Mouse (Mus musculus) stomach, embryonic 14.5 days (tissue): ENCODE data around the gene Hist1h4i. TPM values are rescaled to one million over a fixed set of nuclear protein-coding genes. Genes with fewer than 3 reads are reported as not detected.
"Not testable (repeated sequence)": the region's sequence is repeated elsewhere in the genome, so short reads cannot be mapped to it uniquely, and the experiment has no call there.

Source experiments
- ATAC-seq: fragments of 200-750 bp; cut with Nextera tagmentation; 2 replicates; pipeline ENCODE4 v1.8.0; 2017; ENCODE audit warnings: low read depth, moderate TSS enrichment; ENCODE audit not compliant: insufficient number of reproducible peaks, insufficient read depth, low FRiP score
- H3K27ac ChIP-seq: fragments of 300-500 bp; sonication (generic); 2 replicates; pipeline ENCODE4 v1.5.1; 2014; ENCODE audit warnings: mild to moderate bottlenecking, low read length, moderate library complexity, mixed read lengths
- H3K27me3 ChIP-seq: fragments of 300-500 bp; sonication (generic); 2 replicates; pipeline ENCODE4 v1.6.1; 2014; ENCODE audit warnings: low read length, control low read depth, mixed read lengths; ENCODE audit not compliant: control insufficient read depth, insufficient read depth
- H3K36me3 ChIP-seq: fragments of 300-500 bp; sonication (generic); 2 replicates; pipeline ENCODE4 v1.6.1; 2014; ENCODE audit warnings: mild to moderate bottlenecking, control low read depth, low read length, moderate library complexity, mixed read lengths; ENCODE audit not compliant: control insufficient read depth, insufficient read depth
- H3K4me1 ChIP-seq: fragments of 300-500 bp; sonication (generic); 2 replicates; pipeline ENCODE4 v1.6.1; 2014; ENCODE audit warnings: low read length, control low read depth, mixed read lengths; ENCODE audit not compliant: control insufficient read depth, insufficient read depth
- H3K4me2 ChIP-seq: fragments of 300-500 bp; sonication (generic); replicated peaks from 2 replicates; pipeline ENCODE4 v1.6.1; 2014; ENCODE audit warnings: low read depth, low read length, control low read depth
- H3K4me3 ChIP-seq: fragments of 300-500 bp; sonication (generic); 2 replicates; pipeline ENCODE4 v1.5.1; 2014; ENCODE audit warnings: low read depth, low read length, control low read depth
- H3K9ac ChIP-seq: fragments of 300-500 bp; sonication (generic); replicated peaks from 2 replicates; pipeline ENCODE4 v1.6.1; 2014; ENCODE audit warnings: low read depth, mild to moderate bottlenecking, control low read depth, low read length, moderate library complexity, mixed read lengths
- H3K9me3 ChIP-seq: fragments of 300-500 bp; sonication (generic); 2 replicates; pipeline ENCODE4 v1.6.1; 2016; ENCODE audit warnings: low read depth, low read length, control low read depth; ENCODE audit not compliant: control insufficient read depth
- WGBS: fragments of 180-500 bp; shearing (Covaris S2); extraction: QIAGEN DNeasy Blood & Tissue Kit; methylation state at CpG from one replicate; pipeline ENCODE4 v1.1.7; 2014; 5-methylcytosine and 5-hydroxymethylcytosine counted together
- polyA plus RNA-seq: library from polyadenylated mRNA; unstranded; fragments of >200 nt; fragmentation: Nextera tagmentation; extraction: Ambion mirVana; gene quantifications from 2 replicates; pipeline ENCODE4 v1.2.1, GENCODE M21; 2014

The Hist1h4i gene
- polyA plus RNA-seq: 19.1 and 22.4 TPM in 2 replicates

- peak within 1 kb of the TSS; percentile 43 for H3K9ac ChIP-seq
- H3K4me3 ChIP-seq: peak within 1 kb of the TSS; percentile 40
- not testable (repeated sequence) for H3K27me3 ChIP-seq, H3K9me3 ChIP-seq, H3K4me1 ChIP-seq, H3K36me3 ChIP-seq
- peak; percentile 65 for ATAC-seq
- peak within 1 kb of the TSS; percentile 95 for H3K27ac ChIP-seq
- under 1% methylated on average over 21 of the region's 27 CpGs for whole genome bisulfite sequencing
- peak within 1 kb of the TSS; percentile 73 for H3K4me2 ChIP-seq
Measured at GRCm38 (mm10) chr13:22041142-22041536, at the start of gene Hist1h4i. Gene Hist1h4i, minus strand, starts transcription at chr13:22041362.

DNA sequence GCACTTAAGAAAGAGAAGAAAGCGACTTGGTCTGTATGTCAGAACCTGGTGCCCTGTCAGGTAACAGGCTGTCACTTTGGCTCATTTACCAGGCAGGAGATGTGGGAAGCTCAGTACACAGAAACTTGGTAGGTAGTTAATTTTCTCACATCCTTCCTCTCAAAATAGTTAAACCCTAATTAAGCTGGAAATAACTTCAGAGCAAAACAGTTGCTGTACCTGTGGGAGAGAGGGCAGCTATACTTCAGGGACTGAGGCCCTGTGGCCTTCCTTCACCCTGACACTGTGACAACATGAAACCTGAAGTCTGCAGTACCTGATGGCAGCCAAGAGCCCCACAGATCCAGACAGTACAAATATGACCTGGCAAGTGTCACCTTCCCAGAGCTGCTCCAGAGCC, 43.0 kb upstream of the Hist1h4i start, which contains the start of gene Vmn1r188:
Vmn1r188 (plus strand) TSS at position 301 of the 400 bp plus-strand sequence.
- H3K4me1 ChIP-seq, H3K27me3 ChIP-seq, H3K36me3 ChIP-seq, H3K4me2 ChIP-seq, ATAC-seq, H3K9ac ChIP-seq, H3K27ac ChIP-seq, H3K4me3 ChIP-seq, H3K9me3 ChIP-seq: not testable (repeated sequence)
- whole genome bisulfite sequencing: 75% methylated on average over 1 of the region's 1 CpGs

- no peaks in the 10 kb centered on the region for H3K27me3 ChIP-seq
- no peak overlapping the region for H3K9ac ChIP-seq
- H3K4me2 ChIP-seq: no peak overlapping the region
- 56% methylated on average over 1 of the region's 1 CpGs for WGBS
- no peaks in the 10 kb centered on the region for H3K36me3 ChIP-seq
- H3K4me1 ChIP-seq: no peaks in the 10 kb centered on the region
- ATAC-seq: no peak
- H3K9me3 ChIP-seq: no peaks in the 10 kb centered on the region
- no peak overlapping the region for H3K27ac ChIP-seq
- H3K4me3 ChIP-seq: no peak overlapping the region
Measured at GRCm38 (mm10) chr13:22063468-22063867, 22.3 kb upstream of the Hist1h4i start.

GRCm38 (mm10) chr13:22061422-22061821, 20.3 kb upstream of the Hist1h4i start:
- Histone ChIP-seq H3K4me3 (no peak overlapping the region), H3K9ac (no peak overlapping the region), H3K36me3 (no peaks in the 10 kb centered on the region), H3K27ac (no peak overlapping the region), H3K9me3 (no peaks in the 10 kb centered on the region), H3K27me3 (no peaks in the 10 kb centered on the region), H3K4me1 (no peaks in the 10 kb centered on the region), H3K4me2 (no peak overlapping the region)
- WGBS: 58% methylated on average over 1 of the region's 1 CpGs
- ATAC-seq: no peak

DNA sequence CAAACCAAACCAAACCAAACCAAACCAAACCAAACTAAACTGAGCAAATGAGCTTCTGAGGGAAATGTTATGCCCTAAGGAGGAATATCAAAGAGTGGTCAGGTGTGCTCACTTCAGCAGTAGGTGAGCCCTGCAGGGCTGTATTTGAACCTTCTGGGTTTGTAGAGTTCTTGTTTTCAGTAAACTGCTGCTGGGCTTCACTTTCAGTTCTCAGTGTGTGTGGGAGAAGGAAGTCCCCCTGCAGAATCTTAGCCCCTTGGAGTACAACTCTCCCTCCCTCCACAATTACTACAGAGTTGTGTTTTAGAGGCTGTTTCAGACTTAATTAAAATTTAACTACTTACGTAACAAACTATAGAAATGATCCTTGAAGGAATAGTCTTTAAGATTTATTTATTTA, 12.6 kb upstream of the Hist1h4i start:
- no peak overlapping the region for H3K27ac ChIP-seq
- H3K27me3 ChIP-seq: no peaks in the 10 kb centered on the region
- no peak overlapping the region for H3K4me3 ChIP-seq
- H3K9ac ChIP-seq: no peak overlapping the region
- no peaks in the 10 kb centered on the region; the same call in 1 of the 2 replicates for H3K4me1 ChIP-seq
- H3K4me2 ChIP-seq: no peak overlapping the region
- H3K9me3 ChIP-seq: no peaks in the 10 kb centered on the region
- no peaks in the 10 kb centered on the region for H3K36me3 ChIP-seq
- ATAC-seq: no peak
- WGBS: 94% methylated on average over 1 of the region's 1 CpGs

- H3K4me1 ChIP-seq: no peaks in the 10 kb centered on the region; the same call in 1 of the 2 replicates
- peak overlapping the region; percentile 35; the same call in 1 of the 2 replicates for H3K27ac ChIP-seq
- 10% methylated on average over 5 of the region's 5 CpGs for WGBS
- peak overlapping the region; percentile 30 for H3K4me3 ChIP-seq
- no peak overlapping the region; the same call in 1 of the 2 replicates for H3K9ac ChIP-seq
- peak overlapping the region; percentile 64 for H3K4me2 ChIP-seq
- no peaks in the 10 kb centered on the region for H3K9me3 ChIP-seq
- no peak for ATAC-seq
- no peaks in the 10 kb centered on the region for H3K36me3 ChIP-seq
- no peaks in the 10 kb centered on the region for H3K27me3 ChIP-seq
Measured at GRCm38 (mm10) chr13:22051523-22051859, 10.3 kb upstream of the Hist1h4i start.

DNA sequence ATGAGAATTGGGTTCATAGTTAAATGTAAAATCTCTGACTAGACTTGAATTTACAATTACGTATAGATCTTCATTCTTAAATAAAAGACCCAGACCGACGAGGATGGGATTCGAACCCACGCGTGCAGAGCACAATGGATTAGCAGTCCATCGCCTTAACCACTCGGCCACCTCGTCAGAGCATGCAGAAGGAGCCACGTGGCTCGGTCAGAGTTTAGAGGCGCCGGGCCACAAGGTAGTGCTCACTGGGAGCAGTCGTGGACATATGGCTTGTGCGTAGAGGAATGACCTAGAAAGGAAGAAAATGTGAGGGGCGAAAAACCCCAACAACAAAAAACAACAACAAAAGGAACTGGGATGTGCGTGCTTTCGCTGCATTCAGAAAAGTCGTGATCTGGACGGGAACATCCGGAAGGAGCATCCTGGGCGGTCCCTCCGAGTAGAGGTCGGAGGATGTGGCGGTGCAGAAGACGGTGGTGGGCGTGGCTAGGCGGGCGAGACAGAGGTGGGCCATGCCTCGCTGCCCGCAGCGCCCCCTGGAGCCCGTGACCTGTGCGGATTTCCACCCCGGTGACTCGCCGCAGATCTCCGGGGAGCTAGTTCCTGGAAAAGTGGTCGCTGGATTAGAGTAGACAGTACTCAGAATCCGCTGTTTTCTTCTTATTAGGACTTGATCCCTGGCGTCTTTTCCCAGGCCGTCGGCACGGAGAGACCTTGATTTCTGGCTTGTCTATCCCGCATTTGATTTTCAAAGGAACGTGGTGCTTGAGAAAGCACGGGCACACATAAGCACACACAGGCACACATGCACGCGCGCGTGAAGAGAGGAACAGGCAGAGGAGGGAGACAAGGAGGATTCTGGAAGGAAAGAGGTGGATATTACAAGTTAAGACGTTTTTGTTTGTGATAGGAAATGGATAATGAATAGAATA, 9.7 kb upstream of the Hist1h4i start:
- ATAC-seq: peak; percentile 93
- H3K27me3 ChIP-seq: no peaks in the 10 kb centered on the region
- H3K9ac ChIP-seq: no peak overlapping the region; the same call in 1 of the 2 replicates
- no peaks in the 10 kb centered on the region for H3K9me3 ChIP-seq
- H3K27ac ChIP-seq: peak overlapping the region; percentile 62
- peak overlapping the region; percentile 64 for H3K4me2 ChIP-seq
- WGBS: under 1% methylated on average over 52 of the region's 52 CpGs
- H3K4me1 ChIP-seq: no peaks in the 10 kb centered on the region; the same call in 1 of the 2 replicates
- no peaks in the 10 kb centered on the region for H3K36me3 ChIP-seq
- peak overlapping the region; percentile 30 for H3K4me3 ChIP-seq

- no peaks in the 10 kb centered on the region; the same call in 1 of the 2 replicates for H3K4me1 ChIP-seq
- no peaks in the 10 kb centered on the region for H3K9me3 ChIP-seq
- H3K27me3 ChIP-seq: no peaks in the 10 kb centered on the region
- peak; percentile 20; the same call in 1 of the 2 replicates for ATAC-seq
- H3K9ac ChIP-seq: no peak overlapping the region; the same call in 1 of the 2 replicates
- H3K4me2 ChIP-seq: peak overlapping the region; percentile 64
- no peaks in the 10 kb centered on the region for H3K36me3 ChIP-seq
- H3K27ac ChIP-seq: peak overlapping the region; percentile 62
- H3K4me3 ChIP-seq: peak overlapping the region; percentile 30
- WGBS: under 1% methylated on average over 14 of the region's 14 CpGs
Measured at GRCm38 (mm10) chr13:22049737-22050440, 8.7 kb upstream of the Hist1h4i start.
